Mouse (Mus musculus) MEL (cell line): ENCODE data around the gene Rab30. TPM values are rescaled to one million over a fixed set of nuclear protein-coding genes. Genes with fewer than 3 reads are reported as not detected.

Experiments
- DNase-seq: peaks from one replicate; pipeline ENCODE4 v3.0.0; 2011; ENCODE audit warnings: low read depth, low spot score
- H3K27ac ChIP-seq: 2 replicates; pipeline ENCODE4 v1.5.1; 2012; ENCODE audit warnings: low read depth, mild to moderate bottlenecking, control low read depth, low read length, moderate library complexity; ENCODE audit not compliant: control insufficient read depth
- H3K27me3 ChIP-seq, 2 experiments: fragments of 150-350 bp in 1 of 2; sonication (generic) in 1 of 2; 2 replicates each; pipeline ENCODE4 v1.6.1; 2012; ENCODE audit warnings: low read length in 2 of 2, mild to moderate bottlenecking in 2 of 2, improper control_type of control experiment in 1 of 2, moderate library complexity in 1 of 2; ENCODE audit not compliant: insufficient read depth in 2 of 2, control insufficient read depth in 1 of 2
- H3K36me3 ChIP-seq, 2 experiments: 2 replicates each; pipeline ENCODE4 v1.6.1; 2012 to 2014; ENCODE audit warnings: low read length in 2 of 2, improper control_type of control experiment in 1 of 2, inconsistent platforms in 1 of 2, mild to moderate bottlenecking in 1 of 2; ENCODE audit not compliant: insufficient read depth in 2 of 2, control insufficient read depth in 1 of 2
- H3K4me1 ChIP-seq, 2 experiments: fragments of 150-350 bp in 1 of 2; sonication (generic) in 1 of 2; 2 replicates each; pipeline ENCODE4 v1.6.1; 2012; ENCODE audit warnings: low read length in 2 of 2, improper control_type of control experiment in 1 of 2, mild to moderate bottlenecking in 1 of 2; ENCODE audit not compliant: insufficient read depth in 2 of 2, control insufficient read depth in 1 of 2
- H3K4me3 ChIP-seq, 2 experiments: fragments of 150-350 bp in 1 of 2; sonication (generic) in 1 of 2; 2 replicates each; pipeline ENCODE4 v1.5.1; 2012; ENCODE audit warnings: low read depth in 2 of 2, low read length in 2 of 2, mild to moderate bottlenecking in 2 of 2, moderate library complexity in 2 of 2, control low read depth in 1 of 2, improper control_type of control experiment in 1 of 2; ENCODE audit not compliant: control insufficient read depth in 1 of 2, insufficient read depth in 1 of 2
- H3K79me2 ChIP-seq: 2 replicates; pipeline ENCODE4 v1.6.1; 2012; ENCODE audit warnings: mild to moderate bottlenecking, low read length, moderate library complexity; ENCODE audit not compliant: control insufficient read depth, poor library complexity, insufficient read depth
- H3K9ac ChIP-seq: 2 replicates; pipeline ENCODE4 v1.6.1; 2012; ENCODE audit warnings: low read depth, mild to moderate bottlenecking, control low read depth, low read length, moderate library complexity; ENCODE audit not compliant: control insufficient read depth, poor library complexity, severe bottlenecking
- H3K9me3 ChIP-seq: fragments of 150-350 bp; sonication (generic); replicated peaks from 2 replicates; pipeline ENCODE4 v1.6.1; 2012; ENCODE audit warnings: mild to moderate bottlenecking, low read length, improper control_type of control experiment, moderate library complexity; ENCODE audit not compliant: insufficient read depth
- BHLHE40 ChIP-seq: IDR thresholded peaks from 2 replicates; pipeline ENCODE4 v1.6.1; 2012; ENCODE audit warnings: low read depth, mild to moderate bottlenecking, inconsistent platforms, low read length, improper control_type of control experiment, borderline replicate concordance
- CHD2 ChIP-seq: IDR thresholded peaks from 2 replicates; pipeline ENCODE4 v1.6.1; 2011; ENCODE audit warnings: low read length, improper control_type of control experiment
- E2F4 ChIP-seq: IDR thresholded peaks from 2 replicates; pipeline ENCODE4 v1.6.1; 2011; ENCODE audit warnings: low read depth, low read length, improper control_type of control experiment, borderline replicate concordance
- ELF1 ChIP-seq: IDR thresholded peaks from 2 replicates; pipeline ENCODE4 v1.6.1; 2014; ENCODE audit warnings: low read depth, mild to moderate bottlenecking, inconsistent platforms, low read length, improper control_type of control experiment, moderate library complexity
- ETS1 ChIP-seq: IDR thresholded peaks from 2 replicates; pipeline ENCODE4 v1.6.1; 2012; ENCODE audit warnings: low read depth, mild to moderate bottlenecking, inconsistent platforms, low read length, improper control_type of control experiment, moderate library complexity
- GATA1 ChIP-seq: IDR thresholded peaks from 2 replicates; pipeline ENCODE4 v1.6.1; 2011; ENCODE audit warnings: low read depth, low read length, improper control_type of control experiment
- HCFC1 ChIP-seq: IDR thresholded peaks from 2 replicates; pipeline ENCODE4 v1.6.1; 2012; ENCODE audit warnings: low read depth, mild to moderate bottlenecking, inconsistent platforms, low read length, improper control_type of control experiment, moderate library complexity
- JUND ChIP-seq: IDR thresholded peaks from 2 replicates; pipeline ENCODE4 v1.6.1; 2011; ENCODE audit warnings: low read depth, mild to moderate bottlenecking, improper control_type of control experiment, low read length
- MAZ ChIP-seq: IDR thresholded peaks from 2 replicates; pipeline ENCODE4 v1.6.1; 2012; ENCODE audit warnings: low read depth, mild to moderate bottlenecking, inconsistent platforms, low read length, improper control_type of control experiment
- MEF2A ChIP-seq: IDR thresholded peaks from 2 replicates; pipeline ENCODE4 v1.6.1; 2014; ENCODE audit warnings: low read depth, mild to moderate bottlenecking, inconsistent platforms, low read length, improper control_type of control experiment; ENCODE audit not compliant: poor library complexity, insufficient replicate concordance, severe bottlenecking; ENCODE audit errors: extremely low read depth
- MXI1 ChIP-seq: IDR thresholded peaks from 2 replicates; pipeline ENCODE4 v1.6.1; 2011; ENCODE audit warnings: mild to moderate bottlenecking, low read depth, low read length, improper control_type of control experiment
- MYB ChIP-seq: IDR thresholded peaks from 2 replicates; pipeline ENCODE4 v1.6.1; 2011; ENCODE audit warnings: mild to moderate bottlenecking, low read depth, low read length, improper control_type of control experiment
- NELFE ChIP-seq: IDR thresholded peaks from 2 replicates; pipeline ENCODE4 v1.6.1; 2011; ENCODE audit warnings: low read depth, low read length, improper control_type of control experiment
- POLR2AphosphoS2 ChIP-seq: IDR thresholded peaks from 2 replicates; pipeline ENCODE4 v1.6.1; 2011; ENCODE audit warnings: low read length, improper control_type of control experiment
- RCOR1 ChIP-seq: IDR thresholded peaks from 2 replicates; pipeline ENCODE4 v1.6.1; 2012; ENCODE audit warnings: low read depth, mild to moderate bottlenecking, inconsistent platforms, low read length, improper control_type of control experiment
- SIN3A ChIP-seq: IDR thresholded peaks from 2 replicates; pipeline ENCODE4 v1.6.1; 2012; ENCODE audit warnings: low read length, improper control_type of control experiment, inconsistent platforms
- TAL1 ChIP-seq: IDR thresholded peaks from 2 replicates; pipeline ENCODE4 v1.6.1; 2012; ENCODE audit warnings: mild to moderate bottlenecking, inconsistent platforms, low read length, moderate library complexity, mixed read lengths
- TCF12 ChIP-seq: IDR thresholded peaks from 2 replicates; pipeline ENCODE4 v1.6.1; 2014; ENCODE audit warnings: low read depth, mild to moderate bottlenecking, inconsistent platforms, low read length, improper control_type of control experiment, moderate library complexity
- UBTF ChIP-seq: IDR thresholded peaks from 2 replicates; pipeline ENCODE4 v1.6.1; 2012; ENCODE audit warnings: low read depth, mild to moderate bottlenecking, inconsistent platforms, low read length, improper control_type of control experiment, moderate library complexity, borderline replicate concordance; ENCODE audit not compliant: insufficient read depth
- USF1 ChIP-seq: IDR thresholded peaks from 2 replicates; pipeline ENCODE4 v1.6.1; 2014; ENCODE audit warnings: low read depth, mild to moderate bottlenecking, inconsistent platforms, low read length, improper control_type of control experiment, moderate library complexity
- USF2 ChIP-seq, 2 experiments: IDR thresholded peaks; 2 replicates each; pipeline ENCODE4 v1.6.1; 2011 to 2012; ENCODE audit warnings: improper control_type of control experiment in 2 of 2, low read length in 2 of 2, borderline replicate concordance in 1 of 2, inconsistent platforms in 1 of 2, low read depth in 1 of 2, mild to moderate bottlenecking in 1 of 2; ENCODE audit not compliant: insufficient read depth in 1 of 2
- ZMIZ1 ChIP-seq: IDR thresholded peaks from 2 replicates; pipeline ENCODE4 v1.6.1; 2012; ENCODE audit warnings: low read depth, mild to moderate bottlenecking, inconsistent platforms, low read length, improper control_type of control experiment, moderate library complexity
- polyA plus RNA-seq, 2 experiments: library from polyadenylated mRNA; stranded (reverse) in 1 of 2; unstranded in 1 of 2; fragments of >175 nt in 1 of 2; fragments of >200 nt in 1 of 2; gene quantifications; 2 replicates each; pipeline versions ENCODE4 v1.2.1 to v1.2.4; 2012; ENCODE audit warnings: low replicate concordance in 2 of 2, low read depth in 1 of 2; ENCODE audit not compliant: insufficient read length in 2 of 2, insufficient read depth in 1 of 2, missing spikeins in 1 of 2
- total RNA-seq: library from RNA; depleted of rRNA; stranded (reverse); fragments of 300-350 nt; gene quantifications from 2 replicates; pipeline ENCODE4 v1.2.3, GENCODE M21; 2012

Gene Rab30
- total and polyA plus RNA-seq, 3 experiments, result 1.3 TPM; not detected in 1

DNA sequence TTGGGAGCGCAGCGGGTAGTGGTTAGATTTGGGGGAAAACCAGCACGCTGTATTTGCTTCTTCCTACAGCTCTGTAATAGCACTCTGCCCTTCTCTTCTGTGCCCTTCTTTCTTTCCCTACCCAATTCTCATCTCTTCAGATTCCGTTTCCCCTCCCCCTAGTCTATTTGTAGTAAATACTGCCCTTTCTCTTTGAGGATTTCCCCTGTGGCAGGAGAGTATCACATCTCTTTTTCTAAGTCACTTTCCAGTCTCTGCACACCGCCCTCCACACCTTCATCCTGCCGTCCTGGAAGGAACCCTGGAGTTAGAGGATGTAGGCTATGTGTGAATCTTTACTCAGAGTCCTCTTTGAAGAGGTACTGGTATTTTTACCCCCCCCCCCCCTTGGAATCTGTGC, 1.9 kb downstream of the Rab30 start:
- H3K4me1 ChIP-seq, result peaks cover 2 to 14% of the 10 kb centered on the region in 2 experiments; a peak in 3 of 4 replicates
- H3K4me3 ChIP-seq, result no peak overlapping the region
- H3K36me3 ChIP-seq, result peaks cover 2 to 19% of the 10 kb centered on the region in 2 experiments; a peak in 3 of 4 replicates
- no peak for TF ChIP-seq USF2 (IDR thresholded peaks at IDR 0.05; ENCODE audit: borderline replicate concordance in 1 of 2, insufficient read depth in 1 of 2, low read depth in 1 of 2, low read length in 2 of 2)
- no peak for TF ChIP-seq GATA1
- no peak for TF ChIP-seq CHD2
- TF ChIP-seq UBTF, result no peak
- no peak for TF ChIP-seq MYB
- TF ChIP-seq MAZ, result no peak
- TF ChIP-seq TCF12, result no peak
- TF ChIP-seq RCOR1, result no peak
- TF ChIP-seq MXI1, result no peak
- H3K27ac ChIP-seq, result no peak overlapping the region
- H3K27me3 ChIP-seq, result no peaks in the 10 kb centered on the region
- no peak overlapping the region for H3K9ac ChIP-seq
- DNase-seq, result no peak
- no peaks in the 10 kb centered on the region for H3K9me3 ChIP-seq
- peaks cover 15% of the 10 kb centered on the region for H3K79me2 ChIP-seq

DNA sequence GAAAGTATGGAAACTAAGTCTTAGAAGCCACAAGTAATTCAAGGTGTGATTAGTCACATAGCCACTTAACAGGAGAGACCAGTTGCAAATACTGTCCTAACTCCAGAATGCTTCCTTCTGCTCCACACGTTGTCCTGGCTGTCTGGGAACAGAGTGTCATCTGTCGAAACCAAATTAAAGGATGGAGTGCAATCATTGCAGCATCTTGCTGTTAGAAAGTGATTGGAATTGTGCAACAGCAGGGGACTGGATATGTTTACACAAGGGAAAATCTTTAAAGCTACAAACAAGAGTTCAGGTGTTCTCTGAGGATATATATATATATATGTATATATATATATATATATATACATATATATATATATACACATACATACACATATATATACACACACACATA, 9.0 kb downstream of the Rab30 start:
- Histone ChIP-seq H3K4me1 (no peaks in the 10 kb centered on the region), H3K79me2 (no peaks in the 10 kb centered on the region), H3K36me3 (no peaks in the 10 kb centered on the region), H3K27ac (no peak overlapping the region), H3K4me3 (no peak overlapping the region), H3K9ac (no peak overlapping the region), H3K9me3 (no peaks in the 10 kb centered on the region), H3K27me3 (no peaks in the 10 kb centered on the region)
- no peak for DNase-seq
- no peak for TF ChIP-seq CHD2
- TF ChIP-seq BHLHE40, result no peak
- no peak for TF ChIP-seq ETS1
- TF ChIP-seq ZMIZ1, result no peak

GRCm38 (mm10) chr7:92758067-92758466, 16.7 kb downstream of the Rab30 start:
- Histone ChIP-seq H3K79me2 (no peaks in the 10 kb centered on the region), H3K9me3 (no peaks in the 10 kb centered on the region), H3K27ac (no peak overlapping the region), H3K27me3 (no peaks in the 10 kb centered on the region), H3K36me3 (no peaks in the 10 kb centered on the region), H3K4me3 (no peak overlapping the region), H3K9ac (no peak overlapping the region), H3K4me1 (no peaks in the 10 kb centered on the region)
- TF ChIP-seq NELFE (no peak), TAL1 (no peak), ELF1 (no peak), MEF2A (no peak), USF1 (no peak), TCF12 (no peak), MAZ (no peak), E2F4 (no peak), HCFC1 (no peak), POLR2AphosphoS2 (no peak), ZMIZ1 (no peak), BHLHE40 (no peak), SIN3A (no peak), JUND (no peak)
- DNase-seq, result no peak
